Mouse (Mus musculus) small intestine, adult 2 months (tissue): ENCODE results near the gene Uqcc2.

Experiments used
- CTCF ChIP-seq: fragments of 200-500 bp; IDR thresholded peaks from 2 replicates; pipeline ENCODE4 v1.5.1; 2012; ENCODE audit warnings: low read depth, mild to moderate bottlenecking, control low read depth, inconsistent platforms, low read length, moderate library complexity, mixed read lengths; ENCODE audit not compliant: insufficient replicate concordance, insufficient read length; ENCODE audit errors: extremely low read depth
- POLR2A ChIP-seq: fragments of 200-500 bp; IDR thresholded peaks from 2 replicates; pipeline ENCODE4 v1.6.1; 2012; ENCODE audit warnings: low read depth, mild to moderate bottlenecking, control low read depth, inconsistent platforms, low read length, moderate library complexity

GRCm38 (mm10) chr17:27123813-27124375 is 9.8 kb downstream of the Uqcc2 start:
- no peak for TF ChIP-seq CTCF
- no peak for TF ChIP-seq POLR2A
